Mouse (Mus musculus) small intestine, adult 10 weeks (tissue): ENCODE results near the gene Sh3bp5l. TPM values are rescaled to one million over a fixed set of nuclear protein-coding genes. Genes with fewer than 3 reads are reported as not detected.

Source experiments
- polyA plus RNA-seq: library from polyadenylated mRNA; stranded (reverse); fragments of 350-450 nt; fragmentation: Illumina TruSeq; extraction: RNeasy Lipid Tissue Mini Kit (QIAGEN cat#74804); gene quantifications from one replicate; pipeline ENCODE4 v1.2.3, GENCODE M21; 2014; ENCODE audit warnings: low replicate concordance

Gene Sh3bp5l
- 0.63 TPM for polyA plus RNA-seq

GRCm38 (mm10) chr11:58330276-58331148 is at the start of gene Sh3bp5l, which contains the start of gene Zfp672:
TSS of gene Sh3bp5l (plus strand) at chr11:58330724.
TSS of gene Zfp672 (minus strand) at chr11:58330339.

GRCm38 (mm10) chr11:58306860-58307308 is 23.6 kb upstream of the Sh3bp5l start, which contains the start of gene Zfp692:
TSS of gene Zfp692 (plus strand) at chr11:58307069.

GRCm38 (mm10) chr11:58378763-58379278 is 48.3 kb downstream of the Sh3bp5l start, which contains the start of gene Lypd8:
TSS of gene Lypd8 (plus strand) at chr11:58379043.

Other genes with a start within 250 kb of the Sh3bp5l start
- gene Gm12248, start 237.6 kb upstream of the Sh3bp5l start, polyA plus RNA-seq: not detected
- 16.6 TPM for gene Cnot8, start 226.6 kb upstream of the Sh3bp5l start, polyA plus RNA-seq
- gene Gemin5, start 162.2 kb upstream of the Sh3bp5l start, polyA plus RNA-seq: 1.6 TPM
- gene Mrpl22, start 159.1 kb upstream of the Sh3bp5l start, polyA plus RNA-seq: 20.5 TPM
- 31.3 TPM for gene Igtp, start 131.2 kb upstream of the Sh3bp5l start, polyA plus RNA-seq
- 23.6 TPM for gene Irgm2, start 131.1 kb upstream of the Sh3bp5l start, polyA plus RNA-seq
- not detected for gene 4930438A08Rik, start 55.9 kb upstream of the Sh3bp5l start, polyA plus RNA-seq
- gene Zfp692, start 23.7 kb upstream of the Sh3bp5l start, polyA plus RNA-seq: 0.59 TPM
- gene Zfp672, start 385 bp upstream of the Sh3bp5l start, polyA plus RNA-seq: 52.8 TPM
- 654 TPM for gene Lypd8, start 48.3 kb downstream of the Sh3bp5l start, polyA plus RNA-seq
- 0.52 TPM for gene 1810065E05Rik, start 90.4 kb downstream of the Sh3bp5l start, polyA plus RNA-seq
- not detected for gene Gm12253, start 101.8 kb downstream of the Sh3bp5l start, polyA plus RNA-seq
- not detected for gene Lypd9, start 122.2 kb downstream of the Sh3bp5l start, polyA plus RNA-seq
- not detected for gene Olfr30, start 131.5 kb downstream of the Sh3bp5l start, polyA plus RNA-seq
- not detected for gene Olfr332, start 161.8 kb downstream of the Sh3bp5l start, polyA plus RNA-seq
- not detected for gene Olfr331, start 171.8 kb downstream of the Sh3bp5l start, polyA plus RNA-seq
- gene Olfr330, start 204.1 kb downstream of the Sh3bp5l start, polyA plus RNA-seq: not detected
- gene Olfr329-ps, start 215.7 kb downstream of the Sh3bp5l start, polyA plus RNA-seq: not detected
- gene Olfr328, start 224.9 kb downstream of the Sh3bp5l start, polyA plus RNA-seq: not detected
- not detected for gene Olfr224, start 239.8 kb downstream of the Sh3bp5l start, polyA plus RNA-seq
- gene Olfr325, start 247.0 kb downstream of the Sh3bp5l start, polyA plus RNA-seq: not detected